Mouse (Mus musculus) neural tube, embryonic 14.5 days (tissue): Measurements from ENCODE around the gene Atp2b4. TPM values are rescaled to one million over a fixed set of nuclear protein-coding genes. Genes with fewer than 3 reads are reported as not detected.
"Not testable (repeated sequence)": the region's sequence is repeated elsewhere in the genome, so short reads cannot be mapped to it uniquely, and the experiment has no call there.

Experiments
- ATAC-seq: fragments of 200-750 bp; cut with Nextera tagmentation; 2 replicates; pipeline ENCODE4 v1.8.0; 2017; ENCODE audit warnings: low read depth, mild to moderate bottlenecking, moderate TSS enrichment, moderate library complexity
- H3K27ac ChIP-seq: fragments of 300-500 bp; sonication (generic); 2 replicates; pipeline ENCODE4 v1.5.1; 2014; ENCODE audit warnings: low read depth, mild to moderate bottlenecking, control low read depth, low read length, moderate library complexity, mixed read lengths
- H3K27me3 ChIP-seq: fragments of 300-500 bp; sonication (generic); 2 replicates; pipeline ENCODE4 v1.6.1; 2014; ENCODE audit warnings: low read length; ENCODE audit not compliant: control insufficient read depth, insufficient read depth
- H3K36me3 ChIP-seq: fragments of 300-500 bp; sonication (generic); 2 replicates; pipeline ENCODE4 v1.6.1; 2014; ENCODE audit warnings: low read length, mixed read lengths; ENCODE audit not compliant: control insufficient read depth, insufficient read depth
- H3K4me1 ChIP-seq: fragments of 300-500 bp; sonication (generic); 2 replicates; pipeline ENCODE4 v1.6.1; 2014; ENCODE audit warnings: low read length; ENCODE audit not compliant: control insufficient read depth, insufficient read depth
- H3K4me2 ChIP-seq: fragments of 300-500 bp; sonication (generic); 2 replicates; pipeline ENCODE4 v1.6.1; 2014; ENCODE audit warnings: mild to moderate bottlenecking, low read depth, low read length, control low read depth
- H3K4me3 ChIP-seq: fragments of 300-500 bp; sonication (generic); 2 replicates; pipeline ENCODE4 v1.5.1; 2014; ENCODE audit warnings: low read depth, low read length, control low read depth, mixed read lengths
- H3K9ac ChIP-seq: fragments of 300-500 bp; sonication (generic); replicated peaks from 2 replicates; pipeline ENCODE4 v1.6.1; 2014; ENCODE audit warnings: low read depth, mild to moderate bottlenecking, control low read depth, low read length, mixed read lengths
- H3K9me3 ChIP-seq: fragments of 300-500 bp; sonication (generic); 2 replicates; pipeline ENCODE4 v1.6.1; 2016; ENCODE audit warnings: low read length; ENCODE audit not compliant: control insufficient read depth
- WGBS: fragments of 180-500 bp; shearing (Covaris S2); extraction: QIAGEN DNeasy Blood & Tissue Kit; methylation state at CpG from one replicate; pipeline ENCODE4 v1.1.7; 2014; 5-methylcytosine and 5-hydroxymethylcytosine counted together
- polyA plus RNA-seq: library from polyadenylated mRNA; unstranded; fragments of >200 nt; fragmentation: Nextera tagmentation; extraction: Ambion mirVana; gene quantifications from 2 replicates; pipeline ENCODE4 v1.2.1, GENCODE M21; 2014

Atp2b4 gene
- polyA plus RNA-seq, 1 experiment from 2014 or later: 30.3 TPM

GRCm38 (mm10) chr1:133701824-133702223 is 99.0 kb downstream of the Atp2b4 start:
- H3K36me3 ChIP-seq, H3K4me2 ChIP-seq, H3K27me3 ChIP-seq, H3K27ac ChIP-seq, H3K9me3 ChIP-seq, H3K9ac ChIP-seq, ATAC-seq, H3K4me3 ChIP-seq, H3K4me1 ChIP-seq: not testable (repeated sequence)
- WGBS: 29% methylated on average over 1 of the region's 2 CpGs

- H3K9ac ChIP-seq: no peak overlapping the region
- no peak overlapping the region for H3K4me2 ChIP-seq
- WGBS: 96% methylated on average over 12 of the region's 12 CpGs
- H3K9me3 ChIP-seq: no peaks in the 10 kb centered on the region
- H3K27me3 ChIP-seq: no peaks in the 10 kb centered on the region
- H3K4me3 ChIP-seq: no peak overlapping the region
- H3K4me1 ChIP-seq: no peaks in the 10 kb centered on the region
- H3K27ac ChIP-seq: no peak overlapping the region
- H3K36me3 ChIP-seq: no peaks in the 10 kb centered on the region
- ATAC-seq: no peak
Observed at GRCm38 (mm10) chr1:133697935-133698620, 102.8 kb downstream of the Atp2b4 start.

GRCm38 (mm10) chr1:133695901-133696300 is 104.9 kb downstream of the Atp2b4 start:
- no peaks in the 10 kb centered on the region for H3K4me1 ChIP-seq
- no peaks in the 10 kb centered on the region for H3K9me3 ChIP-seq
- no peaks in the 10 kb centered on the region for H3K36me3 ChIP-seq
- H3K4me3 ChIP-seq: no peak overlapping the region
- 41% methylated on average over 7 of the region's 7 CpGs for WGBS
- H3K27me3 ChIP-seq: no peaks in the 10 kb centered on the region
- H3K9ac ChIP-seq: no peak overlapping the region
- no peak for ATAC-seq
- no peak overlapping the region for H3K4me2 ChIP-seq
- no peak overlapping the region for H3K27ac ChIP-seq

- H3K4me2 ChIP-seq: no peak overlapping the region
- WGBS: 94% methylated on average over 1 of the region's 1 CpGs
- H3K9me3 ChIP-seq: no peaks in the 10 kb centered on the region
- no peak for ATAC-seq
- H3K36me3 ChIP-seq: no peaks in the 10 kb centered on the region
- H3K4me3 ChIP-seq: no peak overlapping the region
- H3K27ac ChIP-seq: no peak overlapping the region
- no peaks in the 10 kb centered on the region for H3K4me1 ChIP-seq
- H3K27me3 ChIP-seq: no peaks in the 10 kb centered on the region
- H3K9ac ChIP-seq: no peak overlapping the region
Observed at GRCm38 (mm10) chr1:133694876-133695275, 106.0 kb downstream of the Atp2b4 start.

GRCm38 (mm10) chr1:133694301-133694700 is 106.5 kb downstream of the Atp2b4 start:
- Histone ChIP-seq H3K27ac (no peak overlapping the region), H3K9ac (no peak overlapping the region), H3K9me3 (no peaks in the 10 kb centered on the region), H3K4me2 (no peak overlapping the region), H3K4me1 (no peaks in the 10 kb centered on the region), H3K36me3 (no peaks in the 10 kb centered on the region), H3K27me3 (no peaks in the 10 kb centered on the region), H3K4me3 (no peak overlapping the region)
- 6% methylated on average over 1 of the region's 1 CpGs for WGBS
- no peak for ATAC-seq

- no peaks in the 10 kb centered on the region for H3K27me3 ChIP-seq
- WGBS: 74% methylated on average over 11 of the region's 11 CpGs
- H3K4me1 ChIP-seq: no peaks in the 10 kb centered on the region
- no peak for ATAC-seq
- H3K36me3 ChIP-seq: no peaks in the 10 kb centered on the region
- H3K4me3 ChIP-seq: no peak overlapping the region
- no peaks in the 10 kb centered on the region for H3K9me3 ChIP-seq
- no peak overlapping the region for H3K4me2 ChIP-seq
- H3K9ac ChIP-seq: no peak overlapping the region
- no peak overlapping the region for H3K27ac ChIP-seq
Observed at GRCm38 (mm10) chr1:133693536-133694114, 107.2 kb downstream of the Atp2b4 start.

GRCm38 (mm10) chr1:133692195-133692594 is 108.6 kb downstream of the Atp2b4 start:
- Histone ChIP-seq H3K9me3 (no peaks in the 10 kb centered on the region), H3K27me3 (no peaks in the 10 kb centered on the region), H3K9ac (no peak overlapping the region), H3K4me2 (no peak overlapping the region), H3K36me3 (no peaks in the 10 kb centered on the region), H3K4me3 (no peak overlapping the region), H3K27ac (no peak overlapping the region), H3K4me1 (no peaks in the 10 kb centered on the region)
- 57% methylated on average over 4 of the region's 4 CpGs for whole genome bisulfite sequencing
- no peak for ATAC-seq

- Histone ChIP-seq H3K36me3 (no peaks in the 10 kb centered on the region), H3K4me1 (no peaks in the 10 kb centered on the region), H3K27ac (no peak overlapping the region), H3K9ac (no peak overlapping the region), H3K4me3 (no peak overlapping the region), H3K9me3 (no peaks in the 10 kb centered on the region), H3K27me3 (no peaks in the 10 kb centered on the region), H3K4me2 (no peak overlapping the region)
- WGBS: 95% methylated on average over 6 of the region's 6 CpGs
- no peak for ATAC-seq
Observed at GRCm38 (mm10) chr1:133691046-133691445, 109.8 kb downstream of the Atp2b4 start.

GRCm38 (mm10) chr1:133689897-133690296 is 110.9 kb downstream of the Atp2b4 start, which contains the start of gene Lax1:
TSS of gene Lax1 (minus strand) at chr1:133690108.
- Histone ChIP-seq H3K4me1 (no peaks in the 10 kb centered on the region), H3K9me3 (no peaks in the 10 kb centered on the region), H3K4me3 (no peak within 1 kb of the TSS), H3K27ac (no peak within 1 kb of the TSS), H3K4me2 (no peak within 1 kb of the TSS), H3K27me3 (no peaks in the 10 kb centered on the region), H3K36me3 (no peaks in the 10 kb centered on the region), H3K9ac (no peak within 1 kb of the TSS)
- 58% methylated on average over 6 of the region's 6 CpGs for WGBS
- no peak for ATAC-seq
